Mouse (Mus musculus) heart, embryonic 14.5 days (tissue): ENCODE results near the gene Psmg3. TPM values are rescaled to one million over a fixed set of nuclear protein-coding genes. Genes with fewer than 3 reads are reported as not detected.

Experiments used
- ATAC-seq: fragments of 200-750 bp; cut with Nextera tagmentation; 2 replicates; pipeline ENCODE4 v1.8.0; 2017; ENCODE audit warnings: low read depth, moderate TSS enrichment; ENCODE audit not compliant: insufficient number of reproducible peaks, insufficient read depth, low FRiP score
- H3K27ac ChIP-seq, 2 experiments: fragments of 200-500 bp in 1 of 2; fragments of 300-500 bp in 1 of 2; sonication (generic) in 1 of 2; replicated peaks in 1 of 2; 2 replicates each; pipeline ENCODE4 v1.5.1; 2012 to 2014; ENCODE audit warnings: low read depth in 2 of 2, low read length in 2 of 2, control low read depth in 1 of 2, mild to moderate bottlenecking in 1 of 2, mixed read lengths in 1 of 2; ENCODE audit not compliant: control insufficient read depth in 1 of 2, insufficient read depth in 1 of 2
- H3K27me3 ChIP-seq: fragments of 300-500 bp; sonication (generic); 2 replicates; pipeline ENCODE4 v1.6.1; 2014; ENCODE audit warnings: mild to moderate bottlenecking, low read length, control low read depth; ENCODE audit not compliant: control insufficient read depth, insufficient read depth
- H3K36me3 ChIP-seq: fragments of 300-500 bp; sonication (generic); 2 replicates; pipeline ENCODE4 v1.6.1; 2014; ENCODE audit warnings: mild to moderate bottlenecking, control low read depth, low read length, mixed read lengths; ENCODE audit not compliant: control insufficient read depth, insufficient read depth
- H3K4me1 ChIP-seq, 2 experiments: fragments of 200-500 bp in 1 of 2; fragments of 300-500 bp in 1 of 2; sonication (generic) in 1 of 2; 2 replicates each; pipeline ENCODE4 v1.6.1; 2012 to 2014; ENCODE audit warnings: low read length in 2 of 2, control low read depth in 1 of 2, mixed read lengths in 1 of 2; ENCODE audit not compliant: control insufficient read depth in 2 of 2, insufficient read depth in 2 of 2
- H3K4me2 ChIP-seq: fragments of 300-500 bp; sonication (generic); 2 replicates; pipeline ENCODE4 v1.6.1; 2014; ENCODE audit warnings: mild to moderate bottlenecking, low read length
- H3K4me3 ChIP-seq, 2 experiments: fragments of 200-500 bp in 1 of 2; fragments of 300-500 bp in 1 of 2; sonication (generic) in 1 of 2; 2 replicates each; pipeline ENCODE4 v1.5.1; 2012 to 2014; ENCODE audit warnings: low read length in 2 of 2, mild to moderate bottlenecking in 2 of 2, control low read depth in 1 of 2, low read depth in 1 of 2, moderate library complexity in 1 of 2; ENCODE audit not compliant: control insufficient read depth in 1 of 2, insufficient read depth in 1 of 2
- H3K9ac ChIP-seq: fragments of 300-500 bp; sonication (generic); 2 replicates; pipeline ENCODE4 v1.6.1; 2014; ENCODE audit warnings: mild to moderate bottlenecking, low read length
- H3K9me3 ChIP-seq: fragments of 300-500 bp; sonication (generic); 2 replicates; pipeline ENCODE4 v1.6.1; 2016; ENCODE audit warnings: low read length, control low read depth; ENCODE audit not compliant: control insufficient read depth
- WGBS: fragments of 180-500 bp; shearing (Covaris S2); extraction: QIAGEN DNeasy Blood & Tissue Kit; methylation state at CpG from one replicate; pipeline ENCODE4 v1.1.7; 2014; 5-methylcytosine and 5-hydroxymethylcytosine counted together
- polyA plus RNA-seq: library from polyadenylated mRNA; unstranded; fragments of >200 nt; fragmentation: Nextera tagmentation; extraction: Ambion mirVana; gene quantifications from 2 replicates; pipeline ENCODE4 v1.2.1, GENCODE M21; 2014

Psmg3 gene
- polyA plus RNA-seq: 41.1 and 44.5 TPM in 2 replicates

DNA sequence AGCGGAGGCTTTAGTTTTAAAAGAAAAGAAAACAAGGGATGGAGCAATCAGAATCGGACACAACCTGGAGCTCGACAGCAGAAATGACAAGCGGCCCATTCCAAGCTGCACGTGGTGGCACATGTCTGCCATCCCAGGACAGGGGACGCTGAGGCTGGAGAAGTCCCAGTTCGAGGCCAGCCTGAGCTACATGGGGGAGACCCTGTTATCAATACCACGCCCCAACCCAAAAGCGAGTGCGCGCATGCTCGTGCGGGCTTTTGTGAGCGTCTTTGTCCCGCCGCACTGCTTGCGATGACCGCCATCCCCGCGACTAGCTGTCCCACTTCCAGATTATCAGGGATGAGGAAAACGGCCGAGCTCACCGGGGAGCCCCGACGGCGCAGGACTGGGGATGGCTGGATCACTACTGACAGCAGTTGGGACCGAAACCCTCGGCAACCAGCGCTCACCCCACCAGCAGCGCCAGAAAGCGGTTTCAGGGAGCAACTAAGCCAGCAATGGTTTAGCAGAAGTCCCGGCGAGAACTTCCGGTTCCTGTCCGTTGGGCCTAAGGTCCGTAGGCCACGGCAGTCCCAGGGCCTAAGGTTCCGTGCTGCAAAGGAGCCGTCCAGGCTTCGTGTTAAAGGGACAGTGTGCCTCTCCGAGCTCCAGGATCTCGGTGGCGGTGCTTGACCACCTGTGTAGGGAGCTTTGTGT, at the start of gene Psmg3, which contains the start of gene Gm26938:
TSS of gene Psmg3 (minus strand) at position 529 of the 699 bp plus-strand sequence.
TSS of gene Gm26938 (minus strand) at position 51 of the 699 bp plus-strand sequence.
- H3K4me2 ChIP-seq: peak within 1 kb of the TSS; percentile 91
- H3K4me3 ChIP-seq: peak within 1 kb of the TSS; percentile 83 to 100
- under 1% methylated on average over 43 of the region's 43 CpGs for WGBS
- H3K9me3 ChIP-seq: no peaks in the 10 kb centered on the region
- peak; percentile 72 for ATAC-seq
- peak within 1 kb of the TSS; percentile 92 for H3K9ac ChIP-seq
- H3K27ac ChIP-seq: peak within 1 kb of the TSS; percentile 60 to 68
- H3K27me3 ChIP-seq: no peaks in the 10 kb centered on the region
- peaks cover 29% of the 10 kb centered on the region for H3K36me3 ChIP-seq
- H3K4me1 ChIP-seq: peaks cover 7 to 10% of the 10 kb centered on the region in 2 experiments

DNA sequence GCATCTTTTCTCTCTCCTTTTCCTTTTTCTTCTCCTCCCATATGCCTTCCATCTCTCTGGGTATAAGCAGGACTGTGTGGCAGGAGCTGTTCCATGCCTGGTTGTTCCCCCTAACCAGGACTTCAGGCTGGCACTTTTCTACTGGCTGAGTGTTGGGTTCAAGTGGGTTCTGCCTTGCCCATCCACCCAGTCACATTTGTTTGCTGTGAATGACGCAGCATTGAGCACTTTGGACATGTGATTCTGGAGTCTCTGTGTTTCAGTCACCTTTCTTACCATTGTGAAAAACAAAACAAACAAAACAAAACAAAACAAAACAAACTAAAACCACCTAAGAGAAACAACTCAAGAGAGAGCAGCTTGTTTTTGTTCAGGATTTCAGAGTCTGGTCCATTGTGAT, 44.8 kb upstream of the Psmg3 start:
- no peaks in the 10 kb centered on the region for H3K27me3 ChIP-seq
- no peak overlapping the region for H3K4me2 ChIP-seq
- no peak overlapping the region for H3K9ac ChIP-seq
- H3K27ac ChIP-seq: no peak overlapping the region
- 85% methylated on average over 1 of the region's 1 CpGs for WGBS
- ATAC-seq: no peak
- no peaks in the 10 kb centered on the region for H3K9me3 ChIP-seq
- H3K4me3 ChIP-seq: no peak overlapping the region
- H3K36me3 ChIP-seq: no peaks in the 10 kb centered on the region
- H3K4me1 ChIP-seq: peaks cover 2 to 6% of the 10 kb centered on the region in 2 experiments; a peak in 3 of 4 replicates

DNA sequence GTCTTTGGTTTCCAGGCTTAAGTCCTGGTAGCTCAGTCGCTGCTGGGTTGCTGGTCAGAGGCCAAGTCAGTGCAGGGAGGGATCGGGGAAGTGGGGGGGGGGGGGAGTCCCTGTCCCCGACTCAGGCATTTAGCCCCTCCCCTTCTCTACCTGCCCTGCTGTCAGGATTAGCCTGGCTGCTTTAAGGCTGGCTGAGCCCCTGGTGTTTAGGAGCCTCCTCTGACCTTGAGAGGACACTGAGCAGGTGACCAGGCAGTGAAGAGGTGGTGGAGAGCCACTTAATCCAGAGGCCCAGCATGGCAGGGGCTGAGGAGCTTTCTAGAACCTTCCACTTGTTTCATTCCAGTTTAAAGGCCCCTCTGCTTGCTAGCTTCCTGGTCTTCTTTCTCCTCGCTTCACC, 44.2 kb upstream of the Psmg3 start:
- H3K9ac ChIP-seq: no peak overlapping the region
- no peaks in the 10 kb centered on the region for H3K36me3 ChIP-seq
- no peak overlapping the region for H3K4me2 ChIP-seq
- ATAC-seq: no peak
- no peaks in the 10 kb centered on the region for H3K9me3 ChIP-seq
- H3K27me3 ChIP-seq: no peaks in the 10 kb centered on the region
- H3K4me1 ChIP-seq: peaks cover 2 to 6% of the 10 kb centered on the region in 2 experiments; a peak in 3 of 4 replicates
- WGBS: 18% methylated on average over 4 of the region's 4 CpGs
- no peak overlapping the region for H3K4me3 ChIP-seq
- no peak overlapping the region for H3K27ac ChIP-seq

DNA sequence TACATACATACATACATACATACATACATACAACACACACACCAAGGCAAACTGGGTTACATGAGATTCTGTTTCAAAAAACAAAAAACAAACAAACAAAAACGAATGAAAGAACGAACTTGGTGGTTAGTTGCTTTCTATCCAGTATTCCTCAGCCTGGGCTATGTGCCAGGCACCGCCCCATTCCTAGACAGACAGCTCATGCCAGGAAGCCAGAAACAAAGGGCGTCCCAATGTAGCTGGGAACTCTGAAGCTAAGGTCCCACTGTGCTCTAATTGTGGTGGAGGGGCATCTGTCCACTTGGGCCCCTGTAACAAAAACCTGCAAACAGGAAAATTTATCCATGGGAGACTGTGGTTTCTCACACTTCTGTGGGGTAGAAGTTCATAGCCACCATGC, 36.1 kb upstream of the Psmg3 start:
- no peaks in the 10 kb centered on the region for H3K9me3 ChIP-seq
- peaks cover 7% of the 10 kb centered on the region; the same call in 1 of the 2 replicates for H3K27me3 ChIP-seq
- H3K4me3 ChIP-seq: no peak overlapping the region
- no peak overlapping the region for H3K9ac ChIP-seq
- H3K4me2 ChIP-seq: no peak overlapping the region
- H3K27ac ChIP-seq: no peak overlapping the region
- no peaks in the 10 kb centered on the region for H3K36me3 ChIP-seq
- H3K4me1 ChIP-seq: no peaks in the 10 kb centered on the region
- WGBS: 38% methylated on average over 4 of the region's 4 CpGs
- peak; percentile 57; the same call in 1 of the 2 replicates for ATAC-seq

DNA sequence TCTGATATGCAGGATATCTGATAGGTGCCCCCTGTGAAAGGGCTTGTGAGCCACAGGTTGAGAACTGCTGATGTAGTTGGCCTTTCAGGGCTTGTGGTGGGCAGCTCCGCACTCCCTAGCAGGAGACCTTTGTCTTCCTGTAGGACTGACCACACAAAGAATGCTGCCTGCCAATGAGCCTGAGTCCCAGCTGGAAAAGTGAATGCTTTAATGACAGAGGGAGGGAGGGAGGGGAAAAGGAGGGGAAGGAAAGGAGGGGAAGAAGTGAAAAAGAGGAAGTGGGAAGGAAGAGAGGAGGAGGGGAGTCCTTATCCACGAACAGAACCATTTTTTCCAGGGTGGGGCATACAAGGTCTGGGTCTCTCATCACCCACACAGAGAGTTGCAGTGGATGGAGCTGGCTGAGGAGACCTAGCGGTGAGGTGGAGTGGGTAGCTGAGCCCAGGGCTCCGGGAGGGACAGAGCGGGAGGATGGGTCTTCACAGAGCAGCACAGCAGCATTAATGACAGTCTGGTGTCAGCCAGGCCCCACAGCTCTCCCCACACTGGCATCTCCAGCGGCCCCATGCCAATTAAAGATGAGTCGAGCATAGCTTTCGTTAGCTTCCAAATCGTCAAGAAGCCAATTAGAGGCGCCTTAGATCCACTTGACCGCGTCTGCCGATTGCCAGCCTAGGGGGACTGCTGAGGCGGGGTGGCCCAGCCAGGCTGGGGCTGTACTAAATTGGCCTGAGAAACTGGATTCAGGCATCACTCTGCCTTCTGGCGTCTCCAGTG, 33.8 kb upstream of the Psmg3 start:
- 58% methylated on average over 15 of the region's 15 CpGs for WGBS
- H3K27ac ChIP-seq: no peak overlapping the region
- no peak for ATAC-seq
- H3K36me3 ChIP-seq: no peaks in the 10 kb centered on the region
- H3K9me3 ChIP-seq: no peaks in the 10 kb centered on the region
- H3K4me3 ChIP-seq: no peak overlapping the region
- H3K4me2 ChIP-seq: no peak overlapping the region
- H3K9ac ChIP-seq: no peak overlapping the region
- H3K4me1 ChIP-seq: no peaks in the 10 kb centered on the region
- H3K27me3 ChIP-seq: peaks cover 7% of the 10 kb centered on the region; the same call in 1 of the 2 replicates

DNA sequence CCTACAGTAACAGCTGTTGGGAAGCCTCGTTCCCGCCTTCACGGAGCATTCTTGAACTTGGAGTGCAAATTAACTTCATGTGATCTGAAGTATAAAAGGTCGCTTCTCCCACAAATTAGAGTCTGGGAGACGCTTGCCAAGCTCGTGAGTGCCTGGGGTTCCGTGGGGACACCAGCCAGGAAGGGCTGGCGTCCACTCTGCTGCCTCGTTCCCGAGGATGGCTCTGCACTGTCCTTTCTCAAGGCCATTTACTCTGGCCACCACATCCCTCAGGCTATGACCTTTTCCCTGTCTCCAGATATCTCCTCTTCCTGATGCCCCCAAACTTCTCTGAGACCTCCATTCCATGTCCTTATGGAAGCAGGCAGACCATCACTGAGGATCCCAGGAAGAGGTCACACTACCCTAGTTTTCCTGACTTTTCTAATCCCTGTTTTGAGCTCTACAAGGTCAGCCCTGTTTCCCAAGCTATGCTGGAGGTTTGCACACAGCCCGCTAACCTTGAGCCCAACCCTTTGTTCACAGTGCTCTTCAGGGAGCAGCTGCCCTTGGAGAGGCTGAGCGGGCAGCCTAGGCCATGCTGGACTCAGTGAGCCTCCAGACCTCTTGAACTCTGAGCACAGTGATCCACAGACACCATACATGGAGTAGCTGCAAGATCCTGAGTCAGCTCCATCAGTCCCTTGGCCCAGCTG, 23.1 kb upstream of the Psmg3 start:
- H3K36me3 ChIP-seq: no peaks in the 10 kb centered on the region
- 0 out of 2 replicates have a peak, but pooled peaks cover 3% of the 10 kb centered on the region for H3K9me3 ChIP-seq
- H3K4me2 ChIP-seq: no peak overlapping the region
- no peak overlapping the region for H3K9ac ChIP-seq
- H3K4me3 ChIP-seq: no peak overlapping the region
- no peaks in the 10 kb centered on the region for H3K27me3 ChIP-seq
- peaks cover 0 to 4% of the 10 kb centered on the region in 2 experiments; a peak in 1 of 4 replicates for H3K4me1 ChIP-seq
- no peak overlapping the region for H3K27ac ChIP-seq
- 75% methylated on average over 12 of the region's 12 CpGs for WGBS
- no peak for ATAC-seq

DNA sequence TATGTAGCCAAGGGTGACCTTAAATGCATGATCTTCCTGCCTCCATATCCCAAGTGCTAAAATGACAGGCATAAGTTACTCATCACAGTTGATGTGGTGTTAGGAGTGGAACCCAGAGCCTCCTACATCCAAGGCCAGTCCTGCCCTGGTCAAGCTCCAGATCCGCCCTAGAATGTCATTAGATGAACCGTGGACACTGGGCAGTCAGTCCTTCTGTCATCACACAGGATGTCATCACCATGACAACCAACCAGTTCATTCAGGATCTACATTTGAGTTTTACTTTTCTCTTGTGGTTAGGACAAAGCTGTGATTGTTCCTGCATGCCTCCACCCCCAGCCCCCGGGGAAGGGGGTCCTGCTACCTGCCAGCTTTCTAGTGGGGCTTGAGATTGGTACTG, 12.5 kb upstream of the Psmg3 start:
- WGBS: 34% methylated on average over 3 of the region's 3 CpGs
- no peak for ATAC-seq

More for the DNA sequence above, 12.5 kb upstream of the Psmg3 start:
- no peaks in the 10 kb centered on the region for H3K4me1 ChIP-seq
- H3K4me2 ChIP-seq: no peak overlapping the region
- H3K36me3 ChIP-seq: no peaks in the 10 kb centered on the region
- H3K27me3 ChIP-seq: peaks cover 3% of the 10 kb centered on the region
- H3K9me3 ChIP-seq: 0 out of 2 replicates have a peak, but pooled peaks cover under 1% of the 10 kb centered on the region
- no peak overlapping the region for H3K4me3 ChIP-seq
- no peak overlapping the region for H3K9ac ChIP-seq
- H3K27ac ChIP-seq: no peak overlapping the region
